Mouse (Mus musculus): ENCODE measurements at regions not wholly inside any gene's neighbourhood (a gene's known extent, or its start where the extent isn't known, plus 50 kb on each side); places are given as distances from the start of the nearest gene placed in this dataset.

- Histone ChIP-seq H3K4me1 (ENCODE audit: control insufficient read depth, insufficient read depth, low read length) (no peaks in the 10 kb centered on the region), H3K9ac (ENCODE audit: low read depth, poor library complexity, severe bottlenecking) (no peak overlapping the region), H3K27ac (ENCODE audit: insufficient read depth, low read length) (no peak overlapping the region), H3K4me3 (ENCODE audit: low read depth, low read length) (no peak overlapping the region), H3K27me3 (ENCODE audit: control insufficient read depth, insufficient read depth, low read length, poor library complexity, severe bottlenecking) (no peaks in the 10 kb centered on the region), H3K9me3 (replicated peaks; ENCODE audit: control insufficient read depth, insufficient read depth, low read length, poor library complexity, severe bottlenecking) (no peaks in the 10 kb centered on the region), H3K36me3 (ENCODE audit: control insufficient read depth, insufficient read depth, low read length, poor library complexity, severe bottlenecking) (no peaks in the 10 kb centered on the region)
- TF ChIP-seq CTCF (IDR thresholded peaks at IDR 0.05; ENCODE audit: low read depth, low read length) (no peak), EP300 (IDR thresholded peaks at IDR 0.05; ENCODE audit: insufficient read depth, low read depth, low read length) (no peak)
Observed at GRCm38 (mm10) chr3:115804616-115805015, 83.0 kb upstream of the Dph5 start.

- no peaks in the 10 kb centered on the region for H3K4me1 ChIP-seq (ENCODE audit: control insufficient read depth, insufficient read depth, low read length)
- no peak for TF ChIP-seq POLR2A (IDR thresholded peaks at IDR 0.05; ENCODE audit: insufficient read depth, low read length)
- H3K36me3 ChIP-seq (ENCODE audit: control insufficient read depth, insufficient read depth, low read length, poor library complexity, severe bottlenecking) = no peaks in the 10 kb centered on the region
- no peak overlapping the region for H3K4me3 ChIP-seq (ENCODE audit: low read depth, low read length)
- H3K9me3 ChIP-seq (replicated peaks; ENCODE audit: control insufficient read depth, insufficient read depth, low read length, poor library complexity, severe bottlenecking) = no peaks in the 10 kb centered on the region
- H3K9ac ChIP-seq (ENCODE audit: low read depth, poor library complexity, severe bottlenecking) = no peak overlapping the region
- no peak overlapping the region for H3K27ac ChIP-seq (ENCODE audit: insufficient read depth, low read length)
- no peaks in the 10 kb centered on the region for H3K27me3 ChIP-seq (ENCODE audit: control insufficient read depth, insufficient read depth, low read length, poor library complexity, severe bottlenecking)
Observed at GRCm38 (mm10) chr3:115807032-115807431, 80.6 kb upstream of the Dph5 start.

DNA sequence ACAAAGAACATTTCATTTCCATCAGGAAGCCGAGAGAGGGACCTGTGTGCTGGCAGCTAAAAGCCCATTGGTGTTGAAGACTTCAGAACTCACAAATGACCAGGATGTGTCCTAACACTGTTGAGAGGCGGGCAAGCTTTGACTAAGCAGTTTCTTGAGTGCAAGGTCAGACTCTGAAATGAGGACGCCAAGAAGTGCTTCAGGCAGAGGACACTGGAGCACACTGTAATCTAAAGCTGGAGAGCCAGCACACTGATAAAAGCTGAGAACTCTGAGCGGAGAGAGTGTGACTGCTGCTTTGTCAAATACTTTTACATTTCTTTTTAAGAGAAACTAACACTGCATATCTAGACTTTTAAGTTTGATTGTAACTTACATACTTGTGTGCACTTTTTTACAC is 72.5 kb upstream of the Dph5 start:
- Histone ChIP-seq H3K27ac (ENCODE audit: insufficient read depth, low read length) (no peak overlapping the region), H3K9ac (ENCODE audit: low read depth, poor library complexity, severe bottlenecking) (no peak overlapping the region), H3K4me1 (ENCODE audit: control insufficient read depth, insufficient read depth, low read length) (no peaks in the 10 kb centered on the region), H3K4me3 (ENCODE audit: low read depth, low read length) (no peak overlapping the region), H3K9me3 (replicated peaks; ENCODE audit: control insufficient read depth, insufficient read depth, low read length, poor library complexity, severe bottlenecking) (no peaks in the 10 kb centered on the region), H3K36me3 (ENCODE audit: control insufficient read depth, insufficient read depth, low read length, poor library complexity, severe bottlenecking) (no peaks in the 10 kb centered on the region), H3K27me3 (ENCODE audit: control insufficient read depth, insufficient read depth, low read length, poor library complexity, severe bottlenecking) (no peaks in the 10 kb centered on the region; the same call in 1 of the 2 replicates)
- TF ChIP-seq EP300 (IDR thresholded peaks at IDR 0.05; ENCODE audit: insufficient read depth, low read depth, low read length) (no peak), POLR2A (IDR thresholded peaks at IDR 0.05; ENCODE audit: insufficient read depth, low read length) (no peak)

DNA sequence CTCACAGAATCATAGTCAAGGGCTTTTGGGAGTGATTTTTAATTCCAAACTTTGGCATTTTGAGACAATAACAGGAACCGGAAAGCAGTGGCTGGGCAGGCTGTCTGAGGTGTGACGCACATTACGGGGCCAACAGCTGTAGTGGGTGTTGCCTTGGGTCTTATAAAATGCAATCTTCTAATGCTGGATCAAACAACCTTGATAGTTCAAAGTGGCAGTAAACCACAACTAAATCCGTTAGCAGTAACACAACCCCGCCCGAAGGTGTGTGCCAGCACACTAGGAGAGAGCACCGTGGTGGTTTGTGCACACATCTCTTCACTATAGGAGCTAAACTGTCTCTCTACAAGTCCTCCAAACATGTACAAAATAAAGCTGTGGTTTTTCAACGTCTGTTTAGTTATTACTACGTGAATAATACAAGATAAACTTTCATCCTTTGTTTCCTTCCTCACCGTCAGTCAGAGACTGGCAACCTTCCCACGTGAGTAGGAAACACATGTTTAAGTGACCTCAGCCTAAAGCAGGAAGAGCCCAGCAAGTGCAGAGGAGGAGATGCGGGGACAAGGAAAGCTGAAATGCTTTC is 72.0 kb upstream of the Dph5 start:
- H3K9ac ChIP-seq (ENCODE audit: low read depth, poor library complexity, severe bottlenecking) = no peak overlapping the region
- H3K36me3 ChIP-seq (ENCODE audit: control insufficient read depth, insufficient read depth, low read length, poor library complexity, severe bottlenecking) = no peaks in the 10 kb centered on the region
- H3K27me3 ChIP-seq (ENCODE audit: control insufficient read depth, insufficient read depth, low read length, poor library complexity, severe bottlenecking) = no peaks in the 10 kb centered on the region; the same call in 1 of the 2 replicates
- no peak overlapping the region for H3K27ac ChIP-seq (ENCODE audit: insufficient read depth, low read length)
- no peaks in the 10 kb centered on the region for H3K4me1 ChIP-seq (ENCODE audit: control insufficient read depth, insufficient read depth, low read length)
- H3K4me3 ChIP-seq (ENCODE audit: low read depth, low read length) = no peak overlapping the region
- no peaks in the 10 kb centered on the region for H3K9me3 ChIP-seq (replicated peaks; ENCODE audit: control insufficient read depth, insufficient read depth, low read length, poor library complexity, severe bottlenecking)
- no peak for TF ChIP-seq CTCF (IDR thresholded peaks at IDR 0.05; ENCODE audit: low read depth, low read length)
- no peak for TF ChIP-seq EP300 (IDR thresholded peaks at IDR 0.05; ENCODE audit: insufficient read depth, low read depth, low read length)
- no peak for TF ChIP-seq POLR2A (IDR thresholded peaks at IDR 0.05; ENCODE audit: insufficient read depth, low read length)

DNA sequence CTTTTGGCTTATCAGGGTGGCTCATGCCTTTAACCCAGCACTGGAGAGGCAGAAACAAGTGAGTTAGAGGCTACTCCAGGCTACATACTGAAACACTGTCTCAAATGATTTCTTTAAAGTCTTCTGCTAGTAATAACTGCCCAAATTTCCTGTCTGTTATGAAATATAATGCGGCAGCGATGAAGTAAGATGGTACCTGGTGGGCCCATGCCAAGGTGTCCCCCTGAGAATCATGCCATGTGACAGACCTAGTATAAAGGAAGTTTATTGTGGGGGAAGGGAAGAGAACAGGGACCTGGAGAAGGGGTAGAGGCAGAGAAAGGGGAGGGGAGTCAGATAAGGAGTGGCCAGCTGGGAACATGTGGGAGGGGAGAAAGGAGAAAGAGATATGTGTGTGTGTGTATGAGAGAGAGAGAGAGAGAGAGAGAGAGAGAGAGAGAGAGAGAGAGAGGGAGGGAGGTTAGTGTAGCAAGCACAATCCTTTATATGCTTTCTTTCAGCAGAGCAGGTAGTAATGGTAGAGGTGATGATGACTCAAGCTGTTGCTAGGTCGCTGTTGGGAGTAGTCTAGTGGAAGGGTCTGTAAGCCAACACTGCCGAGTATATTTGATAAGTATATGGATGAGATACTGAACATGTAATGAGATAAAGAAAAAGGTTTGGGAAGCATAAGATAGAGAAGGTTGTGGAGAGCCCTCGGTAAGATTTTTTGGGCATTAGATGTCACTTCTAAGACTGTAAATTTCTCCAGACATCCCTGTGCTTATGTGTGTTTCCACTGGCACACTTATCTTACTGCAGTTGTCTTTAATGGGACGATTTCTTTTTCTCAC is 71.1 kb upstream of the Dph5 start:
- no peaks in the 10 kb centered on the region for H3K4me1 ChIP-seq (ENCODE audit: control insufficient read depth, insufficient read depth, low read length)
- no peaks in the 10 kb centered on the region for H3K9me3 ChIP-seq (replicated peaks; ENCODE audit: control insufficient read depth, insufficient read depth, low read length, poor library complexity, severe bottlenecking)
- H3K27me3 ChIP-seq (ENCODE audit: control insufficient read depth, insufficient read depth, low read length, poor library complexity, severe bottlenecking) = no peaks in the 10 kb centered on the region; the same call in 1 of the 2 replicates
- TF ChIP-seq CTCF (IDR thresholded peaks at IDR 0.05; ENCODE audit: low read depth, low read length) = no peak
- TF ChIP-seq EP300 (IDR thresholded peaks at IDR 0.05; ENCODE audit: insufficient read depth, low read depth, low read length) = no peak
- no peak for TF ChIP-seq POLR2A (IDR thresholded peaks at IDR 0.05; ENCODE audit: insufficient read depth, low read length)
- no peak overlapping the region for H3K9ac ChIP-seq (ENCODE audit: low read depth, poor library complexity, severe bottlenecking)
- no peak overlapping the region for H3K4me3 ChIP-seq (ENCODE audit: low read depth, low read length)
- H3K27ac ChIP-seq (ENCODE audit: insufficient read depth, low read length) = no peak overlapping the region
- H3K36me3 ChIP-seq (ENCODE audit: control insufficient read depth, insufficient read depth, low read length, poor library complexity, severe bottlenecking) = no peaks in the 10 kb centered on the region

- no peaks in the 10 kb centered on the region; the same call in 1 of the 2 replicates for H3K27me3 ChIP-seq (ENCODE audit: control insufficient read depth, insufficient read depth, low read length, poor library complexity, severe bottlenecking)
- no peaks in the 10 kb centered on the region for H3K4me1 ChIP-seq (ENCODE audit: control insufficient read depth, insufficient read depth, low read length)
- no peaks in the 10 kb centered on the region for H3K9me3 ChIP-seq (replicated peaks; ENCODE audit: control insufficient read depth, insufficient read depth, low read length, poor library complexity, severe bottlenecking)
- no peak overlapping the region for H3K9ac ChIP-seq (ENCODE audit: low read depth, poor library complexity, severe bottlenecking)
- no peaks in the 10 kb centered on the region for H3K36me3 ChIP-seq (ENCODE audit: control insufficient read depth, insufficient read depth, low read length, poor library complexity, severe bottlenecking)
- TF ChIP-seq POLR2A (IDR thresholded peaks at IDR 0.05; ENCODE audit: insufficient read depth, low read length) = no peak
- no peak for TF ChIP-seq CTCF (IDR thresholded peaks at IDR 0.05; ENCODE audit: low read depth, low read length)
- no peak for TF ChIP-seq EP300 (IDR thresholded peaks at IDR 0.05; ENCODE audit: insufficient read depth, low read depth, low read length)
- no peak overlapping the region for H3K27ac ChIP-seq (ENCODE audit: insufficient read depth, low read length)
- H3K4me3 ChIP-seq (ENCODE audit: low read depth, low read length) = no peak overlapping the region
Observed at GRCm38 (mm10) chr3:115817771-115818170, 69.9 kb upstream of the Dph5 start.
